Comparison of ENCODE assay signal across 29 mouse cellular contexts in the genomic region with DNA sequence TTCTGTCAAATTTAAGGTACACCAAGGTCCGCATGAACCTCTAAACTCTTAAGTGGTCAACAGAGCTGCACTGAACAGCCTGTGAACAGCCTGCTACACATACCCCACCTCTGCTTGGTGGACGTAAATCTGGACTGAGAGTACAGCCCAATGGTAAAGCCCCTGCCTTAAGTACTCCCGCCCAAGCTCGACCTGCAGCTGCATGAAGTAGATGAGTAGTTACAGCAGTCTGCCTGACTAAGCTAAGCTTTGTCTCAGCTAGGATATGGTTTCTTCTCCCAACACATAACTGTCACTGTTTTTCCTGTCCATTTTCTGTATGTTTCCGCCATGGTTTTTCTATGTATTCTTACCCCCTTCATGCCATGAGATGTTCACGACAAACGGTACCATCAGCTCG. TPM values are rescaled to one million over a fixed set of nuclear protein-coding genes. Genes with fewer than 3 reads are reported as not detected.
DNase-seq lines count a peak whose midpoint lies in the region; ATAC-seq and TF ChIP-seq lines count a peak whose summit lies in the region.
"Had no signal": no experiment of that assay in that cellular context is flagged by ENCODE, and none has a peak within 500 bp of the region (broad histone marks: within the 10 kb centered on the region; RNA-seq: fewer than 3 reads in every experiment).

No protein-coding gene starts in this region.

- peaks cover 38% of the 10 kb centered on the region for H3K36me3 ChIP-seq in heart, embryonic 13.5 days
- no peaks in the 10 kb centered on the region for H3K36me3 ChIP-seq in midbrain, embryonic 11.5 days (ENCODE audit: control insufficient read depth, insufficient read depth, low read length)
- peaks cover 34% of the 10 kb centered on the region for H3K36me3 ChIP-seq in midbrain, embryonic 14.5 days (ENCODE audit: control insufficient read depth, insufficient read depth, low read length)
- H3K36me3 ChIP-seq in E14TG2a.4 (ENCODE audit: insufficient read depth, low read length): peaks cover 59% of the 10 kb centered on the region

- ATAC-seq in heart, embryonic 13.5 days (ENCODE audit: extremely low read depth, insufficient number of reproducible peaks, low FRiP score, low TSS enrichment): no peak
- no peak for ATAC-seq in midbrain, embryonic 11.5 days (ENCODE audit: low FRiP score)
- no peak for ATAC-seq in midbrain, embryonic 14.5 days (ENCODE audit: low FRiP score, low TSS enrichment)
- ATAC-seq: forebrain, embryonic 13.5 days; forebrain, embryonic 16.5 days; hindbrain, postnatal 0 days; inflammation-experienced regulatory T-cells, adult 6 months had no signal

- DNase-seq in cerebellum, adult 2 months: no peak
- DNase-seq in cerebellum, postnatal 25 days: no peak
- DNase-seq in heart, postnatal 25 days (ENCODE audit: low spot score): no peak
- DNase-seq in midbrain, embryonic 11.5 days (ENCODE audit: low spot score, missing footprints): peak; percentile 82
- DNase-seq in midbrain, embryonic 14.5 days: no peak
- DNase-seq in right cerebral cortex, postnatal 36 days (ENCODE audit: low spot score in 2 of 2): no peak
- DNase-seq: cerebellum, adult 11 months; cerebellum, adult 8-10 months; gastrocnemius, postnatal 25 days; heart, adult 2 months; heart, postnatal 10 days; heart, postnatal 4 days had no signal

- peak overlapping the region; percentile 62; the same call in 1 of the 2 replicates for H3K4me2 ChIP-seq in heart, embryonic 13.5 days
- H3K4me2 ChIP-seq in midbrain, embryonic 11.5 days: no peak overlapping the region
- no peak overlapping the region for H3K4me2 ChIP-seq in midbrain, embryonic 14.5 days (ENCODE audit: low read length)
- H3K4me2 ChIP-seq: heart, embryonic 11.5 days; heart, embryonic 15.5 days had no signal

- H3K4me3 ChIP-seq in cerebellum, adult 2 months (replicated peaks; ENCODE audit: insufficient read depth, low read depth, low read length): peak overlapping the region; percentile 33
- 0 out of 2 replicates have a peak overlapping the region, but pooled peaks have one; percentile 95 for H3K4me3 ChIP-seq in heart, embryonic 13.5 days
- H3K4me3 ChIP-seq in midbrain, embryonic 11.5 days (ENCODE audit: low read depth, low read length): no peak overlapping the region
- H3K4me3 ChIP-seq in midbrain, embryonic 14.5 days (replicated peaks; ENCODE audit: low read depth, low read length): no peak overlapping the region
- peak overlapping the region; percentile 92; the same call in 1 of the 2 replicates for H3K4me3 ChIP-seq in E14TG2a.4 (replicated peaks; ENCODE audit: low read length)
- H3K4me3 ChIP-seq: forebrain, embryonic 10.5 days; forebrain, embryonic 13.5 days; heart, adult 2 months; heart, embryonic 15.5 days had no signal

- intact Hi-C loops in heart, postnatal 25 days (cut with DNase I): no loop called here

- H3K9me3 ChIP-seq in heart, embryonic 13.5 days: no peaks in the 10 kb centered on the region
- H3K9me3 ChIP-seq in midbrain, embryonic 11.5 days (ENCODE audit: control insufficient read depth, low read length): no peaks in the 10 kb centered on the region
- H3K9me3 ChIP-seq in midbrain, embryonic 14.5 days (ENCODE audit: control insufficient read depth, low read length): no peaks in the 10 kb centered on the region
- H3K9me3 ChIP-seq in E14TG2a.4 (ENCODE audit: low read length): no peaks in the 10 kb centered on the region
- H3K9me3 ChIP-seq: forebrain, embryonic 10.5 days; forebrain, embryonic 13.5 days; heart, embryonic 15.5 days had no signal

- peaks cover 17% of the 10 kb centered on the region for H3K4me1 ChIP-seq in cerebellum, adult 2 months (ENCODE audit: control insufficient read depth, insufficient read depth, low read length)
- peaks cover 46% of the 10 kb centered on the region for H3K4me1 ChIP-seq in heart, embryonic 13.5 days
- peaks cover 8% of the 10 kb centered on the region; the same call in 1 of the 2 replicates for H3K4me1 ChIP-seq in midbrain, embryonic 11.5 days (ENCODE audit: control insufficient read depth, insufficient read depth, low read length)
- peaks cover 20% of the 10 kb centered on the region for H3K4me1 ChIP-seq in midbrain, embryonic 14.5 days (ENCODE audit: control insufficient read depth, insufficient read depth, low read length)
- peaks cover 67% of the 10 kb centered on the region for H3K4me1 ChIP-seq in E14TG2a.4 (replicated peaks; ENCODE audit: low read depth, low read length)

- no peak overlapping the region for H3K27ac ChIP-seq in cerebellum, adult 2 months (ENCODE audit: insufficient read depth, low read length)
- no peak overlapping the region for H3K27ac ChIP-seq in heart, embryonic 13.5 days (replicated peaks)
- no peak overlapping the region for H3K27ac ChIP-seq in midbrain, embryonic 11.5 days (ENCODE audit: low read depth, low read length)
- no peak overlapping the region for H3K27ac ChIP-seq in midbrain, embryonic 14.5 days (replicated peaks; ENCODE audit: low read depth, low read length)
- H3K27ac ChIP-seq: forebrain, embryonic 10.5 days; forebrain, embryonic 13.5 days; heart, adult 2 months; heart, embryonic 15.5 days; hindbrain, embryonic 14.5 days; hindbrain, postnatal 0 days had no signal

- no peak overlapping the region for H3K9ac ChIP-seq in heart, embryonic 13.5 days
- no peak overlapping the region for H3K9ac ChIP-seq in midbrain, embryonic 11.5 days (ENCODE audit: low read length)
- no peak overlapping the region for H3K9ac ChIP-seq in midbrain, embryonic 14.5 days (replicated peaks; ENCODE audit: low read length)
- H3K9ac ChIP-seq: forebrain, embryonic 13.5 days; heart, embryonic 15.5 days; hindbrain, embryonic 14.5 days had no signal

- WGBS in cerebellum, adult 2 months: 86% methylated on average over 8 of the region's 8 CpGs
- 90% methylated on average over 8 of the region's 8 CpGs for WGBS in heart, embryonic 13.5 days
- 90% methylated on average over 8 of the region's 8 CpGs for WGBS in midbrain, embryonic 11.5 days
- WGBS in midbrain, embryonic 14.5 days: 91% methylated on average over 8 of the region's 8 CpGs

- no peaks in the 10 kb centered on the region for H3K27me3 ChIP-seq in cerebellum, adult 2 months (ENCODE audit: control insufficient read depth, insufficient read depth, low read length)
- no peaks in the 10 kb centered on the region for H3K27me3 ChIP-seq in heart, embryonic 13.5 days (replicated peaks)
- H3K27me3 ChIP-seq in midbrain, embryonic 11.5 days (ENCODE audit: control insufficient read depth, insufficient read depth, low read length): no peaks in the 10 kb centered on the region
- H3K27me3 ChIP-seq in midbrain, embryonic 14.5 days (ENCODE audit: control insufficient read depth, insufficient read depth, low read length): no peaks in the 10 kb centered on the region
- H3K27me3 ChIP-seq in E14TG2a.4 (ENCODE audit: insufficient read depth, low read length): peaks cover 6% of the 10 kb centered on the region
- H3K27me3 ChIP-seq: forebrain, embryonic 13.5 days; heart, embryonic 15.5 days had no signal

- no peak for TF ChIP-seq POLR2A in cerebellum, adult 2 months (IDR thresholded peaks at IDR 0.05; ENCODE audit: borderline replicate concordance, insufficient read depth, low read length)

- no peak for TF ChIP-seq CTCF in cerebellum, adult 2 months (IDR thresholded peaks at IDR 0.05; ENCODE audit: borderline replicate concordance, insufficient read depth, low read depth, low read length)
- TF ChIP-seq CTCF in E14TG2a.4 (conservative IDR thresholded peaks at IDR 0.05; ENCODE audit: low read length): no peak

RNA-seq across cellular contexts. Expression of a gene that starts 3.5 kb away (rescaled TPM):
- 141 and 158 TPM in 2 replicates for polyA plus RNA-seq in cerebellum, adult 2 months (2012; rRNA removed)
- 18.0 and 18.8 TPM in 2 replicates for polyA plus RNA-seq in heart, embryonic 13.5 days (2015; fragmentation: Nextera tagmentation; extraction: Ambion mirVana)
- total RNA-seq in heart, postnatal 25 days (2021): 10 to 100 TPM; 53.9 to 55.5 TPM
- 26.5 and 27.3 TPM in 2 replicates for polyA plus RNA-seq in midbrain, embryonic 11.5 days (2014; fragmentation: Nextera tagmentation; extraction: Ambion mirVana)
- 30.4 and 36.2 TPM in 2 replicates for polyA plus RNA-seq in midbrain, embryonic 14.5 days (2014; fragmentation: Nextera tagmentation; extraction: Ambion mirVana)

RNA-seq across cellular contexts. Expression of a gene that starts 25.8 kb away (rescaled TPM):
- polyA plus RNA-seq in cerebellum, adult 2 months (2012; rRNA removed): 25.8 and 27.9 TPM in 2 replicates
- 24.6 and 29.4 TPM in 2 replicates for polyA plus RNA-seq in heart, embryonic 13.5 days (2015; fragmentation: Nextera tagmentation; extraction: Ambion mirVana)
- 10 to 100 TPM; 17.1 to 18.7 TPM for total RNA-seq in heart, postnatal 25 days (2021)
- polyA plus RNA-seq in midbrain, embryonic 11.5 days (2014; fragmentation: Nextera tagmentation; extraction: Ambion mirVana): 27.1 and 30.4 TPM in 2 replicates
- 9.0 and 13.3 TPM in 2 replicates for polyA plus RNA-seq in midbrain, embryonic 14.5 days (2014; fragmentation: Nextera tagmentation; extraction: Ambion mirVana)

RNA-seq across cellular contexts. Expression of a gene that starts 49.0 kb away (rescaled TPM):
- polyA plus RNA-seq in cerebellum, adult 2 months (2012; rRNA removed): 0.10 TPM in 1 of 2 replicates, not detected in the other
- 0.13 TPM in 1 of 2 replicates, not detected in the other for polyA plus RNA-seq in heart, embryonic 13.5 days (2015; fragmentation: Nextera tagmentation; extraction: Ambion mirVana)
- total RNA-seq in heart, postnatal 25 days (2021): not detected
- not detected in 2 replicates for polyA plus RNA-seq in midbrain, embryonic 11.5 days (2014; fragmentation: Nextera tagmentation; extraction: Ambion mirVana)
- polyA plus RNA-seq in midbrain, embryonic 14.5 days (2014; fragmentation: Nextera tagmentation; extraction: Ambion mirVana): 0.24 TPM in 1 of 2 replicates, not detected in the other
- total RNA-seq: adrenal gland, adult 2 months; adrenal gland, postnatal 14 days; adrenal gland, postnatal 4 days; gastrocnemius, adult 18-20 months; gastrocnemius, postnatal 25 days; heart, adult 2 months; heart, postnatal 10 days; heart, postnatal 4 days; hindbrain, postnatal 0 days; MEL had no signal
- polyA plus RNA-seq: embryonic facial prominence, embryonic 11.5 days; forebrain, embryonic 10.5 days; forebrain, embryonic 13.5 days; forebrain, embryonic 16.5 days; heart, embryonic 11.5 days; heart, embryonic 15.5 days; hindbrain, embryonic 11.5 days; hindbrain, embryonic 14.5 days; hindbrain, postnatal 0 days had no signal

Comparison
In these comparisons a context has a peak if more than half of its experiments do, and no peak if none do; other contexts are left out.
1. H3K4me3 ChIP-seq: peak in cerebellum, adult 2 months (single experiment), heart, embryonic 13.5 days (single experiment) and E14TG2a.4 (single experiment); none in midbrain, embryonic 11.5 days (single experiment) and midbrain, embryonic 14.5 days (single experiment).